7 mouse cellular contexts compared by ENCODE assay signal in the genomic region with DNA sequence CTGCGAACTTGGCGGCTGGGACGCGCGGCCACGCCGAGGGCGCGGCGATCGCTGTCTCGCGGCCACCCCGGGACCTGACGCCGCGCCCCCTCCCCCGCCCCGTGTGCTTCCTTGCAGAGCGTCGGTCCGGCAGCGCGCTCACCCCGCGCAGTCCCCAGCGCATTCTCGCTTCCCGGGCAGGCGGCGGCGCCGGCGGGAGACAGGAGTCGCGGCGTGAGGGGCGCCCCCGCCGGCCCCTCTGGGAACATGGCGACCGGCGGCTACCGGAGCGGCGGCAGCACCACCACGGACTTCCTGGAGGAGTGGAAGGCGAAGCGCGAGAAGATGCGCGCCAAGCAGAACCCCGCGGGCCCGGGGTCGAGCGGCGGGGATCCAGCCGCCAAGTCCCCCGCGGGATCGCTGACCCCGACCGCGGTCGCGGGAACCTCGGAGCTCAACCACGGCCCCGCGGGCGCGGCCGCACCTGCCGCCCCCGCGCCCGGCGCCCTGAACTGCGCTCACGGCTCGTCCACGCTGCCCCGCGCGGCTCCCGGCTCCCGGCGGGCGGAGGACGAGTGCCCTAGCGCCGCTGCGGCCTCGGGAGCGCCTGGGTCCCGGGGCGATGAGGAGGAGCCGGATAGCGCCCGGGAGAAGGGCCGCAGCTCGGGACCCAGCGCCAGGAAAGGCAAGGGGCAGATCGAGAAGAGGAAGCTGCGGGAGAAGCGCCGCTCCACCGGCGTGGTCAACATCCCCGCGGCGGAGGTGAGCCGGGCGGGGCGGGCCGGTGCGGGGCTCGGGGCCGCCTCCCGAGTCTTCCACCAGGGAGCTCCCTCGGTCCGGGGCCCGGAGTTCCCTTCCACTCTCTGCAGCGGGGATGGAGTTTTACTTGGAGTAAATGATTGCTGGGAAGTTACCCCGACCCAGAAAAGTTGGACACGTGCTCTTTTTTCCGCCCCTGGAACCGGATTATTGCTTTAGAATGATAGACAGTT. TPM values are rescaled to one million over a fixed set of nuclear protein-coding genes. Genes with fewer than 3 reads are reported as not detected.
A peak's percentile ranks its signal among the peaks of the same experiment; 100 is the strongest.
DNase-seq lines count a peak whose midpoint lies in the region; ATAC-seq and TF ChIP-seq lines count a peak whose summit lies in the region.

No protein-coding gene starts in this region.

- peak; percentile 65 for ATAC-seq in forebrain, embryonic 11.5 days (replicated peaks; ENCODE audit: low FRiP score)

- no peaks in the 10 kb centered on the region for H3K9me3 ChIP-seq in MEL (replicated peaks; ENCODE audit: insufficient read depth, low read length)
- H3K9me3 ChIP-seq in forebrain, embryonic 11.5 days (ENCODE audit: control insufficient read depth, low read length): no peaks in the 10 kb centered on the region

- H3K9ac ChIP-seq in MEL (ENCODE audit: control insufficient read depth, low read depth, low read length, poor library complexity, severe bottlenecking): peak overlapping the region; percentile 93
- H3K9ac ChIP-seq in forebrain, embryonic 11.5 days (ENCODE audit: low read length): peak overlapping the region; percentile 81

- peaks cover 12% of the 10 kb centered on the region in 2 experiments; a peak in 3 of 4 replicates for H3K4me1 ChIP-seq in MEL (ENCODE audit: control insufficient read depth in 1 of 2, insufficient read depth in 2 of 2, low read length in 2 of 2)
- no peaks in the 10 kb centered on the region; the same call in 1 of the 2 replicates for H3K4me1 ChIP-seq in forebrain, embryonic 11.5 days (replicated peaks; ENCODE audit: control insufficient read depth, insufficient read depth, low read length)

- peak in 1 of 3 experiments; percentile 4; a peak in 2 of 6 replicates for TF ChIP-seq CTCF in MEL (IDR thresholded peaks at IDR 0.05 in 2 of 3, conservative IDR thresholded peaks at IDR 0.05 in 1 of 3; ENCODE audit: control insufficient read depth in 1 of 3, insufficient read depth in 1 of 3, low read depth in 2 of 3, low read length in 3 of 3, poor library complexity in 1 of 3, severe bottlenecking in 1 of 3)
- TF ChIP-seq CTCF in brain, embryonic 14.5 days (IDR thresholded peaks at IDR 0.05; ENCODE audit: borderline replicate concordance, extremely low read depth, insufficient read depth, insufficient read length): 0 out of 2 replicates have a peak, but pooled peaks have one; percentile 19

- no peak; the same call in 1 of the 2 replicates for TF ChIP-seq RAD21 in MEL (IDR thresholded peaks at IDR 0.05; ENCODE audit: low read depth, low read length)

- H3K27me3 ChIP-seq in MEL (ENCODE audit: control insufficient read depth in 1 of 2, insufficient read depth in 2 of 2, low read length in 2 of 2): no peaks in the 10 kb centered on the region
- H3K27me3 ChIP-seq in forebrain, embryonic 11.5 days (ENCODE audit: control insufficient read depth, insufficient read depth, low read length): peaks cover 7% of the 10 kb centered on the region; the same call in 1 of the 2 replicates

- peak in 1 of 2 experiments; percentile 3; a peak in 2 of 4 replicates for TF ChIP-seq POLR2A in MEL (IDR thresholded peaks at IDR 0.05; ENCODE audit: control insufficient read depth in 1 of 2, insufficient read depth in 1 of 2, low read depth in 1 of 2, low read length in 2 of 2, poor library complexity in 1 of 2)
- TF ChIP-seq POLR2A in brain, embryonic 14.5 days (IDR thresholded peaks at IDR 0.05; ENCODE audit: borderline replicate concordance, extremely low read depth, insufficient read depth, insufficient read length, poor library complexity, severe bottlenecking): no peak

- intact Hi-C loops in heart, postnatal 25 days (cut with DNase I): loop anchor here (5.0 kb wide), 1 partner anchor 114 kb away; no protein-coding TSS in a partner anchor

- H3K79me2 ChIP-seq in MEL (ENCODE audit: control insufficient read depth, insufficient read depth, low read length, poor library complexity): peaks cover 24% of the 10 kb centered on the region

- peaks cover 0 to 18% of the 10 kb centered on the region in 2 experiments; a peak in 3 of 4 replicates for H3K36me3 ChIP-seq in MEL (ENCODE audit: control insufficient read depth in 1 of 2, insufficient read depth in 2 of 2, low read length in 2 of 2)
- H3K36me3 ChIP-seq in forebrain, embryonic 11.5 days (ENCODE audit: control insufficient read depth, insufficient read depth, low read length): no peaks in the 10 kb centered on the region

- H3K4me3 ChIP-seq in MEL (ENCODE audit: control insufficient read depth in 1 of 2, insufficient read depth in 1 of 2, low read depth in 2 of 2, low read length in 2 of 2): peak overlapping the region; percentile 83 to 95
- peak overlapping the region; percentile 80 for H3K4me3 ChIP-seq in forebrain, embryonic 11.5 days (ENCODE audit: low read depth, low read length)

- peak overlapping the region; percentile 82 for H3K4me2 ChIP-seq in forebrain, embryonic 11.5 days (ENCODE audit: low read depth, low read length, severe bottlenecking)

- peak overlapping the region; percentile 52 for H3K27ac ChIP-seq in MEL (ENCODE audit: control insufficient read depth, low read depth, low read length)
- peak overlapping the region; percentile 59; the same call in 1 of the 2 replicates for H3K27ac ChIP-seq in forebrain, embryonic 11.5 days (ENCODE audit: low read depth, low read length)

- peak; percentile 52 for DNase-seq in MEL (ENCODE audit: low read depth, low spot score)
- DNase-seq in brain, embryonic 14.5 days (ENCODE audit: low read depth): peak; percentile 72
- peak; percentile 83 for DNase-seq in forebrain, embryonic 11.5 days (ENCODE audit: low spot score)
- DNase-seq in heart, postnatal 25 days (ENCODE audit: low spot score): peak; percentile 17
- peak; percentile 79 to 86 for DNase-seq in kidney, postnatal 4 days
- peak; percentile 51 for DNase-seq in lung, postnatal 25 days (ENCODE audit: low spot score)
- peak; percentile 58 for DNase-seq in retina, postnatal 7 days (ENCODE audit: low read depth, low spot score)

- TF ChIP-seq EP300 in MEL (IDR thresholded peaks at IDR 0.05; ENCODE audit: low read depth in 1 of 2, low read length in 2 of 2): no peak

- under 1% methylated on average over 88 of the region's 129 CpGs for WGBS in forebrain, embryonic 11.5 days

TF ChIP-seq in MEL, 35 proteins besides CTCF, POLR2A, EP300 and RAD21:
- TF ChIP-seq NRF1 (IDR thresholded peaks at IDR 0.05; ENCODE audit: insufficient read depth, low read depth, low read length, poor library complexity, severe bottlenecking) (peak; percentile 35; the same call in 1 of the 2 replicates), ZMIZ1 (IDR thresholded peaks at IDR 0.05; ENCODE audit: low read depth, low read length) (no peak), BHLHE40 (IDR thresholded peaks at IDR 0.05; ENCODE audit: borderline replicate concordance, low read depth, low read length) (no peak), SIN3A (IDR thresholded peaks at IDR 0.05; ENCODE audit: low read length) (no peak), KAT2A (conservative IDR thresholded peaks at IDR 0.05; ENCODE audit: low read depth, low read length) (no peak), POLR2AphosphoS2 (IDR thresholded peaks at IDR 0.05; ENCODE audit: low read length) (no peak), GABPA (IDR thresholded peaks at IDR 0.05; ENCODE audit: low read depth, low read length) (no peak), CHD1 (IDR thresholded peaks at IDR 0.05; ENCODE audit: low read depth, low read length) (no peak), TBP (IDR thresholded peaks at IDR 0.05; ENCODE audit: low read depth, low read length) (no peak), USF2 (IDR thresholded peaks at IDR 0.05; ENCODE audit: borderline replicate concordance in 1 of 2, insufficient read depth in 1 of 2, low read depth in 1 of 2, low read length in 2 of 2) (no peak), POLR2AphosphoS5 (IDR thresholded peaks at IDR 0.05; ENCODE audit: borderline replicate concordance, low read depth, low read length) (no peak), SMC3 (IDR thresholded peaks at IDR 0.05; ENCODE audit: low read depth, low read length) (no peak), MAX (IDR thresholded peaks at IDR 0.05; ENCODE audit: low read length) (no peak), NELFE (IDR thresholded peaks at IDR 0.05; ENCODE audit: low read depth, low read length) (peak; percentile 11; the same call in 1 of the 2 replicates), ELF1 (IDR thresholded peaks at IDR 0.05; ENCODE audit: low read depth, low read length) (no peak), MYB (IDR thresholded peaks at IDR 0.05; ENCODE audit: low read depth, low read length) (no peak), CHD2 (IDR thresholded peaks at IDR 0.05; ENCODE audit: low read length) (no peak), MEF2A (IDR thresholded peaks at IDR 0.05; ENCODE audit: extremely low read depth, insufficient replicate concordance, low read depth, low read length, poor library complexity, severe bottlenecking) (no peak), USF1 (IDR thresholded peaks at IDR 0.05; ENCODE audit: low read depth, low read length) (no peak), MAZ (IDR thresholded peaks at IDR 0.05; ENCODE audit: low read depth, low read length) (peak; percentile 23; the same call in 1 of the 2 replicates), RCOR1 (IDR thresholded peaks at IDR 0.05; ENCODE audit: low read depth, low read length) (no peak), ZKSCAN1 (IDR thresholded peaks at IDR 0.05; ENCODE audit: low read depth, low read length) (no peak), ZNF384 (IDR thresholded peaks at IDR 0.05; ENCODE audit: low read depth, low read length) (no peak), MXI1 (IDR thresholded peaks at IDR 0.05; ENCODE audit: low read depth, low read length) (peak; percentile 72)
TF ChIP-seq in MEL: peak in this region for 4.

RNA-seq across cellular contexts. Expression of gene Pawr, which starts 0.9 kb away (rescaled TPM):
- total RNA-seq in MEL (2012; rRNA removed): 19.1 and 20.7 TPM in 2 replicates
- 10 to 100 TPM in 1 of 2 experiments, not detected in 1; 29.6 TPM for polyA plus RNA-seq in MEL (2012; ENCODE audit: insufficient read depth in 1 of 2, insufficient read length in 2 of 2, low read depth in 1 of 2, low replicate concordance in 2 of 2, missing spikeins in 1 of 2)
- 3.8 and 4.7 TPM in 2 replicates for polyA plus RNA-seq in brain, embryonic 14.5 days (2012; rRNA removed)
- 18.3 and 20.5 TPM in 2 replicates for polyA plus RNA-seq in forebrain, embryonic 11.5 days (2014; fragmentation: Nextera tagmentation; extraction: Ambion mirVana)
- 1 to 10 TPM; 3.0 to 3.2 TPM for total RNA-seq in heart, postnatal 25 days (2021)

Comparison
In these comparisons a context has a peak if more than half of its experiments do, and no peak if none do; other contexts are left out.
1. Peak in every context shown above with its lines: DNase-seq, ATAC-seq, H3K4me3 ChIP-seq and H3K27ac ChIP-seq.
2. DNase-seq: peak in every context shown above with its lines; median percentile 83 in forebrain, embryonic 11.5 days; 82 in kidney, postnatal 4 days; 72 in brain, embryonic 14.5 days; 58 in retina, postnatal 7 days; 52 in MEL; 51 in lung, postnatal 25 days; 17 in heart, postnatal 25 days.